Mouse (Mus musculus) lung, postnatal 36 days (tissue): ENCODE data around the gene Extl1.
A peak's percentile ranks its signal among the peaks of the same experiment; 100 is the strongest.
"Not testable (repeated sequence)": the region's sequence is repeated elsewhere in the genome, so short reads cannot be mapped to it uniquely, and the experiment has no call there.

Source experiments
- DNase-seq: peaks from one replicate; pipeline ENCODE4 v3.0.0; 2022; ENCODE audit warnings: mixed read lengths

The Extl1 gene

DNA sequence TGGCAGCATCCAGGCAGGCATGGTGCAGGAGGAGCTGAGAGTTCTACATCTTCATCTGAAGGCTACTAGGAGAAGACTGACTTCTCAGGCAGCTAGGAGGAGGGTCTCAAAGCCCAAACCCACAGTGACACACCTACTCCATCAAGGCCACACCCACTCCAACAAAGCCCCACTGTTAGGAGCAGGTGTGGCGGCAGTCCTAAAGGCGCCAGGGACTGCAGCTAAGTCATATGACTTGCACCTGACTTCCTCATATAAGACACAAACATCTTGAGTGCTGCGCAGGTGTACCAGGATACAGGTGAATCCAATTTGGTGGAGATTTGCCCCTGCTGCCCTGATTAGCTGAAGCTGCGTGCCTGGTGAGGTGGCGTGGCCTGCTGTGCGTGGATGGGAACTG is at the start of gene Extl1:
Extl1 (minus strand) TSS at position 101 of the 400 bp plus-strand sequence.
- DNase-seq = not testable (repeated sequence)

DNA sequence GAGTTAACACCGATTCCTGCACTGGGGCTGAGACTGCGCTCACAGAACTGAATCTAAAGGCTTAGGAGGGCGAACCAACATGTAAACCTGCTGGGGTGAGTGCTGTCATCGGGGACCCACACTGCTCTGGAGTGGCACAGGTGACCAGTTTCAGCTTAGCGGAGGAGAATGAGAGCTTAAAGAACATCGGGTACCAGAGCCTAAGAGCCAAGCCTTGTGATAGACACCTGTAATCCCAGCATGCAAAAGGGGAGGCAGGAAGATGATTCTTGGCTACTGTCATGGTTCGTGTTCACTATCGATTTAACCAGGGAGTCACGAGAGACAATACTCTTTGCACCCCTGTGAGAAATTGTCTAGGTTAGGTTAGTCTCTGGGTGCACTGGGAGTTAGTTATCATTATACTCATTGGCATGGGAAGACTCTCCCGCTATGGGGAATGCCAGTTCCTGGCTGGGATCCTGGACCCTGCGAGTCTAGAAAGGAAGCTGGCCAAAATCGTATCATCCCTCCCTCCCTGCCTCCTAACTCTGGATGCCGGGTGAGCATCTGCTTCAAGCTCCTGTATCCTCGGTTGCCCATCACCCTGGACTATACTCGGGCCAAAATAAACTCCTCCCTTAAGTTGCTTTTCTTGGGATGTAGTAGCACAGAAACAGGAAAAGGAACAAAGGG is 49.2 kb upstream of the Extl1 start:
- no peak for DNase-seq

DNA sequence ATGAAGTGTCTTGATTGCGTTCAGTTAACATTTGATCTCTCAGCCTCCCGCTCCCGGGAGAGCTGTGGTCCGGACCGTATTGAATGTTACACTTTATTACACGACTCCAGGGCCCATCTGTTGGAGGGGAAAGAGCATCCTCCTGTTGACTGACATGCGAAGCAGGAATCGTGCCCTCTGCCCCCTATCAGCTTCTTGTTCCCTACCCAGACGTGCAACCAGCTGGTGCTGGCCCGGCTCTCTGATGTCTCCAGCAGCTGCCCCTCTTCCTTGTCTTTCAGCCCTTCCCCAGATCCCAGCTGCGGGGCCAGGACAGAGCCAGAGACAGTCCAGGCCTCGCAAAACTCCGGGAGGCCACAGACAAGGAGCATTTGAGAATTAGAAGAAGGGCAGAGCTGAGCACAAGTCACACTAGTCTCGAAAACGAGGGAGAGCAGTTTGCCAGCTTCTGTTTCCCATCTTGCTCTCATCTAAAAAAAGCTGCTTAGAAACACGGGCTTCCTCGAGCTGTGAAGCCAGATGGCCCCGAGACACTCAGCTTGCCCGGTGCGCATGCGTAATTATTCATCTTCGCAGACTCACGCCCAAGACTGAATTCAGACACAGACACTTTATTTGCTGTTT is 46.8 kb upstream of the Extl1 start:
- peak; percentile 60 for DNase-seq

DNA sequence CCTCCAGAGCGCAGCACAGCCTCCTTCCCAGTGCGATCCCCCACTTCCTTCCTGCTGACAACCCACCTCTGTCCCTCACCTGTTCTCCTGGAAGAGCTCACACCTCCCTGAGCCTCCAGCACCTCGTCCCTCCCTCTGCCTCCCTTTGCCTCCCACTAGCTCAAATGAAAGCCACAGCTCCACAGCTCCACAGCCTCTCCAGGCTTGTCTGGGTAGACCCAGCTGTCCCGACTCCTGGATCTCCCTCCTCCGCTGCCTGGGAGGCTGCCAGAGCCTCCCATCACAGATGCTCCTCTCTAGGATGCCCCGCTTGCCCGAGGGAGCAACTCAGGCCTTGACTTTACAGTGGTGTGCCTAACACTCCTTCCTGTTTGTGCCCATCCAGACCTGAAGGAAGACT is 41.4 kb upstream of the Extl1 start:
- no peak for DNase-seq

DNA sequence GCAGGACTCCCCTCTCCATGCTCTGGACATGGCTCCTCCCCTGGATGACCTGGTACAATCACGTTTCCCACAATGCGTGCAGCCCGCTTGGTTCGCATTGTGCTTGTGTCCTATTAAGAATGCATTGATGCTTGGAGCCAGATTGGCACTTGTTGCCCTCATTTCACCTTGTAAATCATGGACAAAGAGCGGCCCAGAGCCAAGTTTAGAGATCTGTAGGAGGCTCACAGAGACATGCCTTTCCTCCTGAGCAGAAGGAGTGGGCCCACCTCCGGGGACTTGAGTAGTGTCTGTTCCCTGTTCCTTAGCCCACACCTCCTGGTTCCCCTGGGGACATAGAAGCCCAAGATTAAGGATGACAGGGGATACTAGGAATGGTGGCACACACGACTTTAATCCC is 40.3 kb upstream of the Extl1 start:
- DNase-seq = no peak

DNA sequence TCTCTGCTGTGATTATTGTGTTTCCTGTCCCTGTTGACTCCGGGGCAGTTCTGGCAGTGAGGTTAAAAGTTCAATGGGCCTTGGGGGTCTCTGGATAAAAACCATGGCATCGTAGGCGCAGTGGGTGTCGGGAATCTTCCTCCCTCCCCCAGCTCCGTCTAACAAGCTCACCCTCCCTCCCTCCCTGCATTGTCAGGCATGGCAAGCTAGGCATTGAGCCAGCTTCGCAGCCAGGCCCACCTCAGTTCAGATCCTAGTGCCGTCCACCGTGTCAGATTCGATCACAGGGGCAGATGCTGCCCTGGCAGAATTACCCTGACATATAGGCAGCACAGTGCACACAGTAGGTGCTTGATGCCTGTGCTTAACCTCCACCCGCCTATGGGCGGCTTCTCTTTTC is 38.3 kb upstream of the Extl1 start:
- DNase-seq = no peak

DNA sequence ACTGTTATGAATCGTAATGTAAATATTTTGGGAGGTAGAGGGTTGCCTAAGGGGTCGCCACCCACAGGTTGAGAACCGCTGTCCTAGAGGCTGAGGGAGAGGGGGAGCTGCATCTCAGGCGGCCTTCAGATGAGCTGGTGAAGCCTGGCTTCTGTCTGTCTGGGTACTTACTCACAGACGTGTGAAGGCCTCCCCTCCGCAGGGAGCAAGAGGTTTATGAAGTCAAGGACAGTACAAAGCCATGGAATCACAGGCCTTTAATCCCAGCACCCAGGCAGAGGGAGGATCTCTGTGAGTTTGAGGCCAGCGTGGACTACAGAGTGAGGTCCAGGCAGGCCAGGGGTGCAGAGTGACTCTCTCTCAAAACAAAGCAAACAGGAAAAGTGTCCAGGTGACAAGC is 33.5 kb upstream of the Extl1 start:
- DNase-seq = no peak

DNA sequence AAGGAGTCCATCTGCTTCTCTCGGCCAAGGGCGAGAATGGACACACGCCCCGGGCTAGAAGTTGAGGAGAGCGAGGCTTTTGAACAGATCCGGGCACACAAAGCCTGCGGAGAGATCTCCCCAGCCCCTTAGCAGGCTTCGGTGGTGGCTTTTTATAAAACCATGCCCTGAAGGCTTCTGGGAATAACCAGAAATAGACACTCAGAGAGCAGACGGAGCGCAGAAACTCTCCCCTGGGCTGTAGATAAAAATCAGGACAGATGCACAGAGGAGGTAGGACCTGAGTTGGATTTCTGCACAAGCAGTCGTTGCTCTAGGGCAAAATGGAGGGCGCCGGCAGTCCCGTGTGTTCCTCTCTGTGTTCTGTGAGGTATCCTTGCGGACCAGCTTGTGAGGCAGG is 33.0 kb upstream of the Extl1 start:
- no peak for DNase-seq

DNA sequence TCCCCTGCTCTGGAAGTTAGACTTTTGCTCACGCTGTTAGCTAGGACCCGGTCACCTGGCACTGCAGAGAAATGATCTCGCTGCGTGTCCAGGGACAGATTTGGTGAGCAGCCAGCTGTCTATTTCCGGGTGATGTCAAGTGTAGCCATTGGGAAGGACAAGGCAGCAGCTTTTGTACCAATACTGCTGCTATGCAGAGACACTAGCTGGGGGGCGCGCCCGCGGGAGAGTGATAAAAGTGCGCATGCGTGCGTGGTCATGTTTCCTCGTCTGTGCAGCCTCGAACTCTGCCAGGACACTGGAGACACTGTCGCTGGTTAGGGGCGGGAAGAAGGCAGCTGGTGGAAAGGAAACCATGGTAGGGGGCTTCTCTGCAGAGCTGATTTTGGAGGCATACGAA is 32.5 kb upstream of the Extl1 start:
- DNase-seq = no peak

DNA sequence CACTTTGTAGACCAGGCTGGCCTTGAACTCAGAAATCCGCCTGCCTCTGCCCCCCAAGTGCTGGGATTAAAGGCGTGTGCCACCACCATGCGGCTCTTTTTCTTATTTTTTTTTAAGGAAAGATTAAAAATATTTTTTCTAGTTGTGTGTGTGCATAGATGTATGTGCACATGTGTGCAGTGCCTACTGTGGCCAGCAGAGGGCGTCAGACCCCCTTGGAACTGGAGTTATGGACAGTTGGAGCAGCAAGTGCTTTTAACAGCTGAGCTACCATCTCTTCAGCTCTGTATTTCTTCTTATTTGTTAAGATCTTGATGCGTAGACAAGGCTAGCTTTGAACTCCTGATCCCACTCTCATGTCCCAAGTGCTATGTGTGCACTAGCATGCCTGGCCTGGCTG is 25.6 kb upstream of the Extl1 start:
- peak; percentile 20 for DNase-seq

DNA sequence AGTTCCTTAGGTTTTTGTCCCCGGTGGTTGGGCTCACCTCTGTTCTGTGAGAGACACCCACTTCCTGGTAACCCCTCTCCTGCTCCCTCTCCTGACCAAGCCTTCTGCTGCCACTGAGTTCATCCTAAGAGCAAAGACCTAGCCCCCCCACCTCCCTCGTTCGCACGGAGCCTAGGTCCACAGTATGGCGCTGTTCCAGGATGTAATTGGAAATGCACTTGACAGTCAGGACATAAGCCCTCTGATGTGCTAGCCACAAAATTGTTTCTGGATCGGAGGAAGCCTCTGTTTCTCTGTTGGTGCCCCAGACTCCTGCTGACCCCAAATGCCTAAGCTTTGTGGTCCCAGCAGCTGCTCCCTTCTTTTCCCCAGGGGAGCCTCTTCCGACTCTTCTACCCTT is 20.1 kb upstream of the Extl1 start:
- no peak for DNase-seq

DNA sequence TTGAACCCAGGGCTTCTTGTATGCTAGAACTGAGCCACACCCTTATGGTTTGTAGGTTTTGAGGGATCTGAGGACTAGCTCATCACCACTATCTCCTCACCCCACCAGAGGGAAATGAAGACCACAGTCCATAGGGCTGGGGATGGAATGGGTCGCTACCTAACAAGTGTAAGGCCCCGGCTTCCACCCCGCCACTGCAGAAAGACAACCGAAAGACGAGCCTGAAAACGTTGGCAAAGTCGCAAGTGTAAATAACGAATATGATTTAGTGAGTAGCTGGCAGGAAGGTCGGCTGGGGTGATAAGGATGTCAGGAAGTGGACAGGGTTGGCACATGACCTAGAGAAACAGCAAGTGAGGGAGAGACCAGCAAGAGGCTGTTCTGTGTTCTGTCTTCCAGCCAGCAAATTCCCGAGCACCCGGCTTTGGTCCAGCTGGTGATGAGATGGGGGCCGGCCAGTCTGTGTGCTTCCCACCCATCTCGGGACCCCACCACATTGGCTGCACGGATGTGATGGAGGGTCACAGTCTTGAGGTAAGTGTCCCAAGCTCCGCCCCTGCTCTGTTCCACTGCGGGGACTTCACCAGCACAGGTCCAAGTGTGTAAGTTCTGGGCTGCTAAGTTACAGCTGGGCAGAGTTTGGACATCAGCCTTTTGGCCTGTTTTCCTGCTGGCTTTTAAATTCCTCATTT is 19.1 kb upstream of the Extl1 start:
- peak; percentile 82 for DNase-seq

DNA sequence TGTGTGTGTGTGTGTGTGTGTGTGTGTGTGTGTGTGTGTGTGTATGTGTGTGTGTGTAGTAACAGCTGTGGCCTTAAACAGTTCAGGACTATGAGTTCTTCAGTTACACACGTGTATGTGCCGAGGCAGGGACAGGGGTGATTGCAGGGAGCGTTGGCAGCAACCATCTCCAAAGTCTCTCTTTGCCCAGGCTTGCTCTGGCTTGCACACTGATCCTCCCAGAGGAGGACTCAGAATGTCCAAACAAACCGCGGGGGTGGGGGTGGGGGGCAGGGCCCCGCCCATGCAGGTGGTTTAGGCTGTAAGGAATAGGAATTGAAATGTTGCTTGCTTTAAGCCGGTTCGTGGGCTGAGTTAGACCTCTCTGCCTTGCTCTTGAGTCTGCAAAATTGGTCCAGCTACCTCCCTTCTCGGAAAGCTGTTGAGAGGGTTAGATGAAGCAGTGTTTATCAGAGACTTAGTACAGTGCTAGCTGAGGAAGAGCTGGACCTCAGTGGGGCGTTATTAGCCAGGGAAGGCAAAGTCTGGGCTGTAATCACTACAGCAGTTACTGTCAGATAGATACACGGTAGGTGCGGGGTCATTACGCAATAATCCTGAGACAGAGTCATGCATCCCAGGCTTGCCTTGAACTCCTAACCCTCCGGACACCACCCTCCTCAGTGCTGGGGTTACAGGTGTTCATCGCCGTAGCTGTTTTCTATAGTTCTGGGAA is 18.4 kb upstream of the Extl1 start:
- DNase-seq = peak; percentile 12

DNA sequence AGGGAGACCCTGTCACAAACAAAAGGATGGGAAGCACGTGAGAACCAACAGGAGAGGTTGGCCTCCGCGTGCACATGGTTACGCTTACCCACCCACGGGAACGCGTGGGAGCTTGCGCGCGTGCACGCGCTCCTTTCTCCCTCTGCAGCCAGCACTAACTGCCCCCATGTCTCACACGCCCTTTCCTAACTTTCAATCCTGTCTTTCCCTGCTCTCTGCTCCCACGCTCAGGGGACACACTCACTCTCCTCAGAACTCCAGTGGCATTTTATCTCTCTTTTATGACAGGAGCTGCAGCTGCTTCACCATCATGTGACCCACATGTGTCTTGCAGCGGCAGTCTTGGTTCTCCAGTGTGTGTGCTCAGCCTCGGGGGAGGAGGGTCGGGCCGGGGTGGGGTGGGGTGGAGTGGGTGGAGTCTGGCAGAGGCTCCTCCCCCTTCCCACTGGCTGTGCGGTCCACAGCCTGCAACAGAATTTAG is 17.6 kb upstream of the Extl1 start:
- DNase-seq = peak; percentile 61

DNA sequence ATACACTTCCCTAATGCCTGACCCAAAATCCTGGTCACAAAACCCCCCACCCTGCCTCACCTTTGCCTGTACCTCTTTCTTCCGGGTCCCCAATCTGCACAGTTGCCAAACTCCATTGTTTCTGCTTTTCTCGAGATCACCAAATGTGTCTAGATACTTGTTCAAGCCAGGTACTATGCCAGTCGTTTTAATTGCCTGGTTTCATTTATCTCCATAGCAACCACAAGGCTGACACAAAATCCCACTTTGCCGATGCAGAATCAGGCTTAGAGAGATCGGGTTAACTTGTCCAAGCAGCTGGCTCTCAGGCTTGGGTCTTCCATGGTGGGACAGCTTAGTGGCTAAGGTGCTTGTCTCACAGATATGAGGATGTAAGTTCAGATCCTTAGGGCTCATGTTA is 16.6 kb upstream of the Extl1 start:
- no peak for DNase-seq

DNA sequence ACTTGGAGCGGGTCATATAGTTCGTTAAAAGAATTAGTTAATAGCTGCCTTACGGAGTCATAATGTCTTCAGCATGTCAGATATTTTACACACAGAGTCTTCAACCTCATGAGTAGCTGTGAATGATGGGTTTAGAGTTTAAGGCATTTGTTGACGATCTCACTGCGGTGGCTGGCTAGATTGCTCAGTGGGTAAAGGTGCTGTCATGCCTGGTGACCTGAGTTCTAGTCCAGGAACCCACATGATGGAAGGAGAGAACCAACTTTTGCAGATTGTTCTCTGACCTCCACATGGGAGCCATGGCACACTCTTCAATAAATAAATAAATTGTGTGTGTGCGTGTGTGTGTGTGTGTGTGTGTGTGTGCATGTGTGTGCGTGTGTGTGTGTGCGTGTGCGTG is 14.1 kb upstream of the Extl1 start:
- no peak for DNase-seq

DNA sequence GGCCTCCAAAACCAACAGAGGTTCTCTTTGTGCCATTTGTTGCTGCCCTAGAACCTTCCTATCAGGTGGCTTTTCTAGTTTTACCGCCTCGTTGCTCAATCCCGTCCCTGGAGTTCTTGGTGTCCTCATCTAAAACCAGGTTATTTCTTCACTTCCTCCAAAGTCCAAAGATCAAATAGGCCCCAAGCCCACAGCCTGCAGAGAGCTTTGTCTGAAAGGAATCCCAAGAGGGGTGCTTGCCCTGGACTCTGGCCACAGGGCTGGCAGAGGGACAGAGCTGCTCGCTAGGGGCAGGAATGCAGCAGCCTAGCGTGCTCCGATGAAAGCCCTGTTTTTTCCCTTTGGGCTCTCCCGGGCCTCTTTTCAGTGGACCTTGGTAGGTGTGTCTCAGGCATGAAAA is 13.5 kb upstream of the Extl1 start:
- peak; percentile 88 for DNase-seq

DNA sequence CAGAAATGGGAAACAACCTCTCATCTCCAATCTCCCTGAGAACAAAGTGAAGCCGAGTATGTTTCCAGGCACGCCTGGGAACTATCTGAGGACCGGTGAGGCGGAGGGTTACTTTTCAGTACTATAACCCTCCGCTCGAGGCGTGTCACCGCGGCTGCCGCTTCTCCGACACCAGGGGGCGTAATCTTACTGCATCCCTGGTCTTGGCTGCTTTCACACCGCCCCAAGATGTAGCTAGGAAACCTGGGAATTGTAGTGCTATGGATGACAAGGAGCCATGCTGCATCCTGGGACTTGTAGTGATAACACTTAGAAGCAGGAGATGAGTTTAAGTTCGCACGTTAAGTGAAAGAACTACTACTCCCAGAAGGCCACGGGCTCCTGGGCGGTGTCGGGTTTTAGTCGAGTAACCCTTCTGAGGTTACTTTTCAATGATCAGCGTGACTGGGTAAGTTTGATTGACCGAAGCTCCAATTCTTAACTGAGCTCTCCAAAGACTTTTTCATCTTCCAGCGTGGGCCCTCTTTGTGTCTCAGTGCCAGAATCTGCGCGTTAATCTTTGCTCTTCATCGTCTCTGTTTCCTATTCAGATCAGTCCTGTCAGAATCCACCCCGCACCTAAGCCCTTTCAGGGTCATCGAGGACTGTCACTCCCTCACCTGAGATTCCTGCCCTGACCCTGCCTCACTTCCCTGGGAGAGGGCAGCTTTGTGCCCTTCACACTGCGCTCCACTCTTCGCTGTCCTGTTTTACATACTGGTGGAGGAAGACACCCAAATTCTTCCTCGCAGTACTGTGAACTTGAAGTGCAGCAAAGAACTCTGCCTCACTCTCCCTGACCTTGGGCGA is 12.6 kb upstream of the Extl1 start, which contains the start of gene Pafah2:
Pafah2 (plus strand) TSS at position 344 of the 849 bp plus-strand sequence.
- peak; percentile 98 for DNase-seq

DNA sequence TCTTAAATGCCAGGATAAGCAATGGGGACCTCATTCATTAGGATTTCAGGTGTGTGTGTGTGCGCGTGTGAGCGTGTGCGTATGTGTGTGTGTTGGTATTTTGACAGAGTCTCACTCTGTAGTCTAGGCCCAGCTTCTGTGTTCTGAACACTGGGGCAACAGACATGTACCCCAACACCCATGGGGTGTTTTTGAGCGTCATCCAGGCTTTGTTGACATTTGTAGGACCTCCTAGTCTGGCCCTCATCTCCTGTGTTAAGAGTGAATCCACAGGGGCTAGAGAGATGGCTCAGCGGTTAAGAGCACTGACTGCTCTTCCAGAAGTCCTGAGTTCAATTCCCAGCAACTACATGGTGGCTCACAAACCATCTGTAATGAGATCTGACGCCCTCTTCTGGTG is 11.5 kb upstream of the Extl1 start:
- no peak for DNase-seq

DNA sequence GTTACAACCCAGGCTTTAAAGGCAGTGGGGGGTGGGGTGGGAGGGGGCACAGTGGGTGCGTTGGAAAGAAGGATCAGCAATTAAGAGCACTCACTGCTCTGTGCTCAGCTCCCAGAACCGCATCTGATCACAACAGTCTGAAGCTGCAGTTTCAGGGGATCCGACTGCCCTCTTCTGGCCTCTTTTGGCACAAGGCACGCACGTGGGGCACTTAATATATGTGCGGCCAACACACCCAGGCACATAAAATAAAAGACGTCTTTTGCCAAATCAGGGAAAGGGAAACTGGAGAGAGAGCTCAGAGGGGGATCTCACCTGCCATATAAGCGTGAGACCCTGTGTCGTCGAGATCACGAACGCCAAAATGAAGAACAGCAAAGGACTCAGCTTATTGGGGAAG is 9.4 kb upstream of the Extl1 start:
- DNase-seq = peak; percentile 59

DNA sequence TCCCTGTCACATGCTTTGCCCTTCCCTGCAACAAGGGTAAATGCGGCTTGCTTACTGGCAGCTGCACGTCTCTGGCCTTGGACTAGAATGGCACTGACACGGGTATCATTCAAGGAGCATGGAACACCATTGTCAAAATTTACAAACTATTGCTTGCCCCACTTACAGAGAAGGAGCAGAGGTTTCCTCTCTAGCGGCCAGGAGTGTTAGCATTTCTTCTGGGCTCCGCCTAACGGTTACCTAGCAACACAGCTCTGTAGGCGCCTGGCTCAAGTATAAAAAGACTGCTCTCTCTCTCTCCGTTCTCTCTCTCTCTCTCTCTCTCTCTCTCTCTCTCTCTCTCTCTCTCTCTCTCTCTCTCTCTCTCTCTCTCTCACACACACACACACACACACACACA is 8.9 kb upstream of the Extl1 start:
- DNase-seq = peak; percentile 83

DNA sequence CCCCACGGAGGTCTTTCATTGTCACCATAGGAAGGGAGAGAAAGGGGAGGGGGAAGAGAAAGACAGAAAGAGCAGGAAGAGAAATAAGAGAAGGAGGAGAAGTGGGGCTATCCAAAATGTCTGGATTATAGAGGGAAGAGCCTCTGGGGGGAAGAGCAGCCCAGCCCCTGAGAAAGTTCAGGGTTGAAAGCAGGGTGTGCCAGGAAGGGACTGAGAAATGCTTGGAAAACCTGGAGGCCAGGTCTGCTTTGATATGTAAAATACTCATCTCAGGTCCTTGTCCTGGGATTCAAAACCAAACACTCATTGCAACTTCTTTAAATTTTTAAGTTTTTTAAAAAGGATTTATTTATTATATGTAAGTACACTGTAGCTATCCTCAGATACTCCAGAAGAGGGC is 8.0 kb upstream of the Extl1 start:
- DNase-seq = no peak

DNA sequence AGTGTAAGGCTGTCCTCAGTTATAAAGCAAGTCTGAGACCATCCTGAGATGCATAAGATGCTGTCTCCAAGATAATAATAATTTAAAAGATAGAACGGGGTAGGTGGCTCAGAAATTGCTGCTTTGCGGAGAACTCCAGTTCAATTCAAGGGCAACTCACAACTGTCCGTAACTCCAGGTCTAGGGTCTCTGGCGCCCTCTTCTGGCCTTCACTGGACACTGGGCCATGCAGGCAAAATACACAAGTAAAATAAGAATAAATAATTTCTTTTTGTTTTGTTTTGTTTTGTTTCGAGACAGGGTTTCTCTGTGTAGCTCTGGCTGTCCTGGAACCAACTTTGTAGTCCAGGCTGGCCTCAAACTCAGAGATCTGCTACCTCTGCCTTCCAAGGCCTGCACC is 4.7 kb upstream of the Extl1 start:
- DNase-seq = peak; percentile 86
